Mouse (Mus musculus) bone marrow macrophage, adult 2 months (primary cell): ENCODE data around the gene Fv1. TPM values are rescaled to one million over a fixed set of nuclear protein-coding genes. Genes with fewer than 3 reads are reported as not detected.
"Not testable (repeated sequence)": the region's sequence is repeated elsewhere in the genome, so short reads cannot be mapped to it uniquely, and the experiment has no call there.

Experiments used
- H3K27ac ChIP-seq: 2 replicates; pipeline ENCODE4 v1.5.1; 2012; ENCODE audit warnings: low read depth, low read length; ENCODE audit not compliant: insufficient read depth
- H3K4me1 ChIP-seq: 2 replicates; pipeline ENCODE4 v1.6.1; 2012; ENCODE audit warnings: low read length; ENCODE audit not compliant: control insufficient read depth, insufficient read depth
- H3K4me3 ChIP-seq: 2 replicates; pipeline ENCODE4 v1.5.1; 2012; ENCODE audit warnings: mild to moderate bottlenecking, low read length, moderate library complexity; ENCODE audit not compliant: insufficient read depth
- CTCF ChIP-seq: IDR thresholded peaks from 2 replicates; pipeline ENCODE4 v1.5.1; 2012; ENCODE audit warnings: low read depth, mild to moderate bottlenecking, low read length, moderate library complexity
- POLR2A ChIP-seq: IDR thresholded peaks from 2 replicates; pipeline ENCODE4 v1.6.1; 2012; ENCODE audit warnings: mild to moderate bottlenecking, low read depth, low read length, borderline replicate concordance
- polyA plus RNA-seq: library from polyadenylated mRNA; stranded (reverse); fragments of >200 nt; gene quantifications from 2 replicates; pipeline ENCODE4 v1.2.4, GENCODE M21; 2012; ENCODE audit not compliant: missing spikeins, insufficient read depth, insufficient read length

Gene Fv1
- polyA plus RNA-seq, 1 experiment, result 2.9 TPM

GRCm38 (mm10) chr4:147866056-147866455, 2.7 kb upstream of the Fv1 start:
- Histone ChIP-seq H3K27ac (no peak overlapping the region), H3K4me3 (no peak overlapping the region), H3K4me1 (0 out of 2 replicates have a peak, but pooled peaks cover 3% of the 10 kb centered on the region)
- TF ChIP-seq POLR2A (no peak), CTCF (no peak)

GRCm38 (mm10) chr4:147866793-147867192, 2.0 kb upstream of the Fv1 start:
- H3K27ac ChIP-seq, H3K4me3 ChIP-seq, H3K4me1 ChIP-seq: not testable (repeated sequence)

GRCm38 (mm10) chr4:147867563-147868449, 973 bp upstream of the Fv1 start:
- TF ChIP-seq POLR2A (peak; percentile 46; the same call in 1 of the 2 replicates), CTCF (no peak)
- Histone ChIP-seq H3K4me1 (peaks cover 3% of the 10 kb centered on the region; the same call in 1 of the 2 replicates), H3K27ac (peak overlapping the region; percentile 60), H3K4me3 (peak overlapping the region; percentile 79)

GRCm38 (mm10) chr4:147869238-147869637, 459 bp downstream of the Fv1 start:
- Histone ChIP-seq H3K27ac (no peak overlapping the region), H3K4me1 (peaks cover 6% of the 10 kb centered on the region; the same call in 1 of the 2 replicates), H3K4me3 (peak overlapping the region; percentile 72)
- no peak for TF ChIP-seq CTCF
- TF ChIP-seq POLR2A, result no peak

GRCm38 (mm10) chr4:147875852-147876575, 7.2 kb downstream of the Fv1 start:
- TF ChIP-seq POLR2A (no peak), CTCF (no peak)

GRCm38 (mm10) chr4:147878537-147878936, 9.8 kb downstream of the Fv1 start:
- H3K27ac ChIP-seq, result no peak overlapping the region
- no peak overlapping the region for H3K4me3 ChIP-seq
- no peak for TF ChIP-seq CTCF
- TF ChIP-seq POLR2A, result no peak
- H3K4me1 ChIP-seq, result no peaks in the 10 kb centered on the region

More at GRCm38 (mm10) chr4:147875852-147876575, 7.2 kb downstream of the Fv1 start:
- Histone ChIP-seq H3K27ac (no peak overlapping the region), H3K4me3 (no peak overlapping the region), H3K4me1 (peaks cover 3% of the 10 kb centered on the region; the same call in 1 of the 2 replicates)

- Histone ChIP-seq H3K27ac (no peak overlapping the region), H3K4me3 (no peak overlapping the region), H3K4me1 (no peaks in the 10 kb centered on the region)
- no peak for TF ChIP-seq CTCF
- TF ChIP-seq POLR2A, result no peak
Observed at GRCm38 (mm10) chr4:147879456-147879855, 10.7 kb downstream of the Fv1 start.

- TF ChIP-seq CTCF (no peak), POLR2A (no peak)
- H3K27ac ChIP-seq, result no peak overlapping the region
- no peaks in the 10 kb centered on the region for H3K4me1 ChIP-seq
- no peak overlapping the region for H3K4me3 ChIP-seq
Observed at GRCm38 (mm10) chr4:147879865-147880264, 11.1 kb downstream of the Fv1 start.

GRCm38 (mm10) chr4:147881792-147882191, 13.0 kb downstream of the Fv1 start:
- no peak overlapping the region for H3K27ac ChIP-seq
- TF ChIP-seq POLR2A, result no peak
- no peak for TF ChIP-seq CTCF
- H3K4me3 ChIP-seq, result no peak overlapping the region
- no peaks in the 10 kb centered on the region for H3K4me1 ChIP-seq

GRCm38 (mm10) chr4:147883041-147883440, 14.3 kb downstream of the Fv1 start:
- Histone ChIP-seq H3K4me3 (no peak overlapping the region), H3K4me1 (no peaks in the 10 kb centered on the region), H3K27ac (no peak overlapping the region)
- no peak for TF ChIP-seq CTCF
- TF ChIP-seq POLR2A, result no peak
